Mouse (Mus musculus) left cerebral cortex, postnatal 10 days (tissue): Measurements from ENCODE around the gene H2afz. TPM values are rescaled to one million over a fixed set of nuclear protein-coding genes. Genes with fewer than 3 reads are reported as not detected.

Source experiments
- DNase-seq, 2 experiments: peaks; one replicate each; pipeline ENCODE4 v3.0.0; 2021 to 2022; ENCODE audit warnings: low spot score in 2 of 2, mixed read lengths in 1 of 2; ENCODE audit errors: extremely low spot score in 1 of 2
- intact Hi-C: fragments of 180-260 bp; cut with DNase I; formaldehyde crosslinking; loops from one replicate; pipeline ENCODE4 v1.15.1; 2025
- total RNA-seq, 2 experiments: library from RNA; stranded (reverse); gene quantifications; 2 replicates each; pipeline ENCODE4 v1.2.3; 2021

H2afz gene
- total RNA-seq, 2 experiments from 2014 or later = 180 to 201 TPM

GRCm38 (mm10) chr3:137860394-137861170, 3.7 kb upstream of the H2afz start:
- intact Hi-C loops = no loop called here
- no peak for DNase-seq

- intact Hi-C loops = no loop called here
- no peak for DNase-seq
Observed at GRCm38 (mm10) chr3:137861436-137861835, 2.9 kb upstream of the H2afz start.

GRCm38 (mm10) chr3:137862600-137862999, 1.7 kb upstream of the H2afz start:
- intact Hi-C loops = no loop called here
- no peak for DNase-seq

- DNase-seq = no peak
- intact Hi-C loops = loop anchor here (2.0 kb wide), 2 partner anchors 75 to 281 kb away; partner anchors contain the start of gene Mttp
Observed at GRCm38 (mm10) chr3:137863330-137864123, 760 bp upstream of the H2afz start.

GRCm38 (mm10) chr3:137864988-137865982, 998 bp downstream of the H2afz start:
- DNase-seq = peak; percentile 82 to 93
- intact Hi-C loops = loop anchor here (2.0 to 5.0 kb wide), 3 partner anchors 52 to 280 kb away; partner anchors contain the start of genes Lamtor3 and Mttp

- intact Hi-C loops = loop anchor here (5.0 kb wide), 1 partner anchor 50 kb away; the partner anchor contains the start of gene Lamtor3
- no peak for DNase-seq
Observed at GRCm38 (mm10) chr3:137867133-137867436, 2.8 kb downstream of the H2afz start.

GRCm38 (mm10) chr3:137867437-137868093, 3.3 kb downstream of the H2afz start, which contains the start of gene Dnajb14:
TSS of gene Dnajb14 (plus strand) at chr3:137867675.
- peak; percentile 27 to 77 for DNase-seq
- intact Hi-C loops = loop anchor here (5.0 kb wide), 1 partner anchor 50 kb away; the partner anchor contains the start of gene Lamtor3

GRCm38 (mm10) chr3:137868094-137868913, 4.0 kb downstream of the H2afz start:
- intact Hi-C loops = loop anchor here (5.0 kb wide), 1 partner anchor 49 kb away; the partner anchor contains the start of gene Lamtor3
- no peak for DNase-seq

GRCm38 (mm10) chr3:137869395-137869794, 5.1 kb downstream of the H2afz start:
- intact Hi-C loops = loop anchor here (5.0 kb wide), 1 partner anchor 48 kb away; the partner anchor contains the start of gene Lamtor3
- no peak for DNase-seq

- no peak for DNase-seq
- intact Hi-C loops = no loop called here
Observed at GRCm38 (mm10) chr3:137879313-137879712, 15.0 kb downstream of the H2afz start.

- intact Hi-C loops = no loop called here
- no peak for DNase-seq
Observed at GRCm38 (mm10) chr3:137880109-137880748, 15.9 kb downstream of the H2afz start.

- intact Hi-C loops = no loop called here
- no peak for DNase-seq
Observed at GRCm38 (mm10) chr3:137881093-137881492, 16.8 kb downstream of the H2afz start.

- DNase-seq = no peak
Observed at GRCm38 (mm10) chr3:137887961-137888360, 23.7 kb downstream of the H2afz start.

GRCm38 (mm10) chr3:137891089-137891488, 26.8 kb downstream of the H2afz start:
- DNase-seq = no peak
- intact Hi-C loops = no loop called here

More at GRCm38 (mm10) chr3:137887961-137888360, 23.7 kb downstream of the H2afz start:
- intact Hi-C loops = no loop called here

- DNase-seq = no peak
- intact Hi-C loops = no loop called here
Observed at GRCm38 (mm10) chr3:137892118-137892517, 27.8 kb downstream of the H2afz start.

- DNase-seq = no peak
- intact Hi-C loops = no loop called here
Observed at GRCm38 (mm10) chr3:137893789-137894188, 29.5 kb downstream of the H2afz start.

- no peak for DNase-seq
- intact Hi-C loops = no loop called here
Observed at GRCm38 (mm10) chr3:137895196-137895595, 30.9 kb downstream of the H2afz start.
